Mouse (Mus musculus): ENCODE measurements around the gene Timm50.

Gene Timm50

GRCm38 (mm10) chr7:28268042-28268531 is 43.8 kb downstream of the Timm50 start:
- peak; percentile 62 for DNase-seq

- DNase-seq, result peak; percentile 85
Observed at GRCm38 (mm10) chr7:28267129-28268041, 44.5 kb downstream of the Timm50 start, which contains the start of gene Eid2. Eid2 (plus strand) TSS chr7:28267881.

GRCm38 (mm10) chr7:28265391-28265790 is 46.5 kb downstream of the Timm50 start:
- DNase-seq, result no peak

GRCm38 (mm10) chr7:28263786-28264185 is 48.1 kb downstream of the Timm50 start:
- peak; percentile 90 for DNase-seq

- no peak for DNase-seq
Observed at GRCm38 (mm10) chr7:28262861-28263260, 49.0 kb downstream of the Timm50 start.

All from thymus, postnatal 4 days (tissue).